Mouse (Mus musculus): Measurements from ENCODE around the gene Apc2. TPM values are rescaled to one million over a fixed set of nuclear protein-coding genes. Genes with fewer than 3 reads are reported as not detected.
"Not testable (repeated sequence)": the region's sequence is repeated elsewhere in the genome, so short reads cannot be mapped to it uniquely, and the experiment has no call there.

Apc2 gene
- 0.12 and 0.23 TPM in 2 replicates for polyA plus RNA-seq (2015; fragmentation: Nextera tagmentation; extraction: Ambion mirVana)

DNA sequence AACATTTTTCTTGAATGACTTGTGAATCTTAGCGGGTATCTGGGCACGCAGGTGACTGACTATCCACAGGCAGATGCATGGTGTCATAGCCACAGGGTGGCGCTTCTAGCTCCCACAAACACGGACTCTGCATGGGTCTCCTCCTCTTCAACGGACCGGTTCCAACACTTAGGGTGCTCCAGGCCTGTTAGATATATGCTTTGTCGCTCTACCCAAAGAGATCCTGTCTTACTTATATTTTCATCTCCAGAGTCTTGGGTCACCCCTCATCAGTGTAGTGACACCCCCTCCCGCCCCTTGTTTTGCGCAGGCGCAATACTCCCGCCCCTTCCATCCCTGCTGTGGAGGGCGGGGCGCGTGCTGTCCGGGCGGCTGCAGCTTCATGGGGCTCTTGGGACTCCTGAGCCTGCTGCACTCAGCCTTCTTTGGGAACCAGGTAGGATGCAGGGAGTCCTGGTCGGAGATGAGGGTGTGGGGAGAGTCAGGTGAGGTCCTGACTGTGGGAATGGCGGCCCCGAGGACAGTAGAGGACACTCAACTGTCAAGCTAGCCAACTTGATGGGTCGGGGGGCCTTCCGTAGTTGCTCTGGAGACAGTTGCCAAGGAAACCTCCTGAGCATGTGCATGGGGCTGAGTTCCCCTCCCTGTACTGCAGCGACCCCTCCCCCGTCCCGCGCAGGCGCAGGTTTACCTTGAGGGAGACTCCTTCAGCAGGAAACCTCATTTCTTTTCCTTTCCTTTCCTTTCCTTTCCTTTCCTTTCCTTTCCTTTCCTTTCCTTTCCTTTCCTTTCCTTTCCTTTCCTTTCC, at the start of gene Apc2:
Gene Apc2, plus strand, starts transcription at position 360 of the 808 bp plus-strand sequence.
- 9% methylated on average over 26 of the region's 26 CpGs for WGBS (ENCODE audit: insufficient replicate concordance)
- peaks cover 33% of the 10 kb centered on the region for H3K4me1 ChIP-seq (ENCODE audit: control insufficient read depth, low read depth, low read length)
- H3K4me2 ChIP-seq (ENCODE audit: low read depth, low read length) = peak within 1 kb of the TSS; percentile 49
- H3K27me3 ChIP-seq (ENCODE audit: control insufficient read depth, insufficient read depth, low read depth, low read length) = peaks cover 46% of the 10 kb centered on the region
- no peaks in the 10 kb centered on the region for H3K9me3 ChIP-seq (replicated peaks; ENCODE audit: control insufficient read depth, low read length)
- H3K36me3 ChIP-seq (ENCODE audit: control insufficient read depth, insufficient read depth) = peaks cover 11% of the 10 kb centered on the region
- peak within 1 kb of the TSS; percentile 37 for H3K4me3 ChIP-seq (ENCODE audit: low read depth, low read length)
- ATAC-seq (ENCODE audit: low read depth) = peak; percentile 19; the same call in 1 of the 2 replicates
- no peak within 1 kb of the TSS for H3K27ac ChIP-seq (ENCODE audit: low read length)
- H3K9ac ChIP-seq (ENCODE audit: low read depth, low read length) = 0 out of 2 replicates have a peak within 1 kb of the TSS, but pooled peaks have one; percentile 5

DNA sequence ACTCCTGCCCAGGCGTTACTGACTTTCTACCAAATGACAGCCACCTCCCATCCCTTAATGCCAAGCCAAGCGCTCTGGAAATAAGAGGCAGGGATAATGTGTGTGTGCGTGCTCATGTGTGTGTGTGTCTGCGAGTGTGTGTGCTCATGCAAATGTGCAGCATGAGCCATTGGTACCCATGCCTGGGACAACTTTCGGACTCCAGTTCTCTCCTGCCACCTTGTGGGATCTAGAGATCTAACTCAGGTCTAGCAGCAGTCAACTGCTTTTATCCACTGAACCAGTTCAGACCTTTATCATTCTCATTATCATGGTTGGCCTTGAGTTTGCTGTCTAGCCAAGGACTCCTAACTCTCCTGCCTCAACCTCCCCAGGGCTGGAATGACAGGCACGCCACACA, 47.9 kb upstream of the Apc2 start:
- Histone ChIP-seq H3K4me2 (ENCODE audit: low read depth, low read length) (no peak overlapping the region), H3K36me3 (ENCODE audit: control insufficient read depth, insufficient read depth) (peaks cover 6% of the 10 kb centered on the region; the same call in 1 of the 2 replicates), H3K4me1 (ENCODE audit: control insufficient read depth, low read depth, low read length) (peaks cover 33% of the 10 kb centered on the region), H3K27ac (ENCODE audit: low read length) (no peak overlapping the region), H3K9me3 (replicated peaks; ENCODE audit: control insufficient read depth, low read length) (no peaks in the 10 kb centered on the region), H3K4me3 (ENCODE audit: low read depth, low read length) (no peak overlapping the region), H3K27me3 (ENCODE audit: control insufficient read depth, insufficient read depth, low read depth, low read length) (no peaks in the 10 kb centered on the region), H3K9ac (ENCODE audit: low read depth, low read length) (no peak overlapping the region)
- 63% methylated on average over 6 of the region's 6 CpGs for WGBS (ENCODE audit: insufficient replicate concordance)
- ATAC-seq (ENCODE audit: low read depth) = no peak

DNA sequence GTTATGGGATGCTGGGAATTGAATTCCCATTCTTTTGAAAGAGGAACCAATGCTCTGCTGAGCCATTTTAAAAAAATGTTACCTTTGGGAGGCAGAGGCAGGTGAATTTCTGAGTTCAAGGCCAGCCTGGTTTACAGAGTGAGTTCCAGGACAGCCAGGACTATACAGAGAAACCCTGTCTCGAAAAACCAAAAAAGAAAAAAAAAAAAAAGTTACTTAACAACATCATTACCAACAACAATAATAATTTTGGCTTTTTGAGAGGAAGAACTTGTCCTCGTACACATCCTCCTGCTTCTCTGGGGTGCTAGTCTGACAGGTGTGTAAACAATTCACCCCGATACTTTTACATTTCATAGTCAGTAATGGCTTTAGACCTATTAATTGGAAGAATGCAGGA, 47.3 kb upstream of the Apc2 start:
- not testable (repeated sequence) for H3K27me3 ChIP-seq (ENCODE audit: control insufficient read depth, insufficient read depth, low read depth, low read length); ATAC-seq (ENCODE audit: low read depth); H3K9me3 ChIP-seq (replicated peaks; ENCODE audit: control insufficient read depth, low read length); H3K36me3 ChIP-seq (ENCODE audit: control insufficient read depth, insufficient read depth)
- peaks cover 33% of the 10 kb centered on the region for H3K4me1 ChIP-seq (ENCODE audit: control insufficient read depth, low read depth, low read length)
- H3K4me3 ChIP-seq (ENCODE audit: low read depth, low read length) = peak overlapping the region; percentile 88
- peak overlapping the region; percentile 94; the same call in 1 of the 2 replicates for H3K27ac ChIP-seq (ENCODE audit: low read length)
- H3K9ac ChIP-seq (ENCODE audit: low read depth, low read length) = peak overlapping the region; percentile 40; the same call in 1 of the 2 replicates
- 23% methylated on average over 3 of the region's 3 CpGs for WGBS (ENCODE audit: insufficient replicate concordance)
- peak overlapping the region; percentile 87 for H3K4me2 ChIP-seq (ENCODE audit: low read depth, low read length)

DNA sequence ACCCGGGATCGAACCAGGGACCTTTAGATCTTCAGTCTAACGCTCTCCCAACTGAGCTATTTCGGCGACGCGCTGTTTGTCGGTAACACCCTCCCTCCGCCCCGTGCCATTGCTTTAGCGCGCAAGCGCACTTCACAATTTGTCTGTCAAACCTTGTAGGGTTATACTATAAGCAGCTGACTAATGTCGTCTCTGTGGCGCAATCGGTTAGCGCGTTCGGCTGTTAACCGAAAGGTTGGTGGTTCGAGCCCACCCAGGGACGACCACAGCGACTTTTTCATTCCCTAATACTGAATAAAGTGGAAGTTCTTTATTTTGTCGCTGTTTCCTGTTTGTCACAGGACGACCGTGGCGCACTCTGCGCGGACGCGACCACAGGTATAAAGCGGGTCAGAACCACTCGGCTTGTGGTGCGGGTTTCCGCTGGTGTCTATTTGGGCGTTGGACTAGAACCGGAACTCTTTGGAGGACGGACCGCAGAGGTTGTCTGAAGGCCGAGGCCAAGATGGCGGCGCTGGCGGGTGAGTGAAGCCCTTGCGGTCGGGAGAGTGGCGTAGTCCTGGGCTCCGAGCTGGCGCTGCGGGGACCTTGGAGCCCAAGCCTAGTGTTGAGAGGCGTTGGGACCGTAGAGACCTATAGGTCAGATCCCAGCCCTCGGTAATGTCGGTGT, 46.7 kb upstream of the Apc2 start, which contains the start of gene Ndufs7:
Gene Ndufs7, plus strand, starts transcription at position 151 of the 670 bp plus-strand sequence.
- Histone ChIP-seq H3K4me3 (ENCODE audit: low read depth, low read length) (peak within 1 kb of the TSS; percentile 88), H3K4me1 (ENCODE audit: control insufficient read depth, low read depth, low read length) (peaks cover 33% of the 10 kb centered on the region), H3K27me3 (ENCODE audit: control insufficient read depth, insufficient read depth, low read depth, low read length) (no peaks in the 10 kb centered on the region), H3K27ac (ENCODE audit: low read length) (peak within 1 kb of the TSS; percentile 94), H3K9ac (ENCODE audit: low read depth, low read length) (peak within 1 kb of the TSS; percentile 91), H3K4me2 (ENCODE audit: low read depth, low read length) (peak within 1 kb of the TSS; percentile 87), H3K36me3 (ENCODE audit: control insufficient read depth, insufficient read depth) (peaks cover 4% of the 10 kb centered on the region; the same call in 1 of the 2 replicates), H3K9me3 (replicated peaks; ENCODE audit: control insufficient read depth, low read length) (no peaks in the 10 kb centered on the region)
- peak; percentile 86 for ATAC-seq (ENCODE audit: low read depth)
- WGBS (ENCODE audit: insufficient replicate concordance) = under 1% methylated on average over 53 of the region's 53 CpGs

DNA sequence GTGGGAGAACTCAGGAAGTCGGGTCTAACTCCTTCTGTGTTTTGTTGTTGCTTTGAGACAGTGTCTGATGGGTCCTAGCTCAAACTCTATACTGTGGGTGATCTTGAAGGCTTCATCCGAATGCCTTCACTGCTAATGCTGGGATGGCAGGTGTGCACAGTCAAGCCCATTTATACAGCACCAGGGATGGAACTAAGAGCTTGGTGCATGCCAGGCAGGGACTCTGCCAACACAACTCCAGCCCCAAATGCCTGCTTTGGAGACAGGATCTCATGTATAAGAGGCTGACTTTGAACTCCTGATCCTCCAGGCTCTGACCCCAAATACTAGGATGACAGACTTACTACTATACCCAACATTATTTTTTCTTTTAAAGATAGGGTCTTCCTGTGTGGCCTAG, 45.7 kb upstream of the Apc2 start:
- H3K9me3 ChIP-seq (replicated peaks; ENCODE audit: control insufficient read depth, low read length) = no peaks in the 10 kb centered on the region
- peak overlapping the region; percentile 91 for H3K9ac ChIP-seq (ENCODE audit: low read depth, low read length)
- peak overlapping the region; percentile 88 for H3K4me3 ChIP-seq (ENCODE audit: low read depth, low read length)
- 30% methylated on average over 2 of the region's 2 CpGs for WGBS (ENCODE audit: insufficient replicate concordance)
- peak overlapping the region; percentile 94 for H3K27ac ChIP-seq (ENCODE audit: low read length)
- H3K36me3 ChIP-seq (ENCODE audit: control insufficient read depth, insufficient read depth) = peaks cover 9% of the 10 kb centered on the region
- no peaks in the 10 kb centered on the region for H3K27me3 ChIP-seq (ENCODE audit: control insufficient read depth, insufficient read depth, low read depth, low read length)
- H3K4me1 ChIP-seq (ENCODE audit: control insufficient read depth, low read depth, low read length) = peaks cover 33% of the 10 kb centered on the region
- no peak for ATAC-seq (ENCODE audit: low read depth)
- H3K4me2 ChIP-seq (ENCODE audit: low read depth, low read length) = peak overlapping the region; percentile 87

DNA sequence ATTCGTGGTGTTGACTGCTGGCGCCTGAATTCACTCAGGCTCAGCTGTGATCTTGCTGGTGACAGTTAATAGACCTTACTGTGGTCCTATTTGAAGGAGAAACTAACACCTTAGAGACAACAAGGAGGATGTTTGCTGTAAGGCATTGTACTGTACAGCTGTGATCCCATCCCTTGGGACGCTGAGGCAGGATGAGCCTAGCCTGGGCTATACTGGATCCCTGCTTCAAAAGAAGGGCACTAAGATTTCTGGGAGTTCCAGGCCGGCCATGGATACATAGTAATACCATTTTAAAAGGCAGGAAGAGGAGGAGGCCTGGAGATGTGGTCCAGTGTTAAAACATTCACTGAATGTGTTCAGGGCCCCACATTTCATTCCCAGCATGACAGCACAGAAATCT, 45.2 kb upstream of the Apc2 start:
- Histone ChIP-seq H3K4me1 (ENCODE audit: control insufficient read depth, low read depth, low read length) (peaks cover 28% of the 10 kb centered on the region), H3K27ac (ENCODE audit: low read length) (0 out of 2 replicates have a peak overlapping the region, but pooled peaks have one; percentile 6), H3K9me3 (replicated peaks; ENCODE audit: control insufficient read depth, low read length) (no peaks in the 10 kb centered on the region), H3K4me2 (ENCODE audit: low read depth, low read length) (peak overlapping the region; percentile 87), H3K4me3 (ENCODE audit: low read depth, low read length) (peak overlapping the region; percentile 88), H3K27me3 (ENCODE audit: control insufficient read depth, insufficient read depth, low read depth, low read length) (no peaks in the 10 kb centered on the region), H3K9ac (ENCODE audit: low read depth, low read length) (peak overlapping the region; percentile 91; the same call in 1 of the 2 replicates), H3K36me3 (ENCODE audit: control insufficient read depth, insufficient read depth) (peaks cover 14% of the 10 kb centered on the region)
- 82% methylated on average over 4 of the region's 4 CpGs for WGBS (ENCODE audit: insufficient replicate concordance)
- no peak for ATAC-seq (ENCODE audit: low read depth)

DNA sequence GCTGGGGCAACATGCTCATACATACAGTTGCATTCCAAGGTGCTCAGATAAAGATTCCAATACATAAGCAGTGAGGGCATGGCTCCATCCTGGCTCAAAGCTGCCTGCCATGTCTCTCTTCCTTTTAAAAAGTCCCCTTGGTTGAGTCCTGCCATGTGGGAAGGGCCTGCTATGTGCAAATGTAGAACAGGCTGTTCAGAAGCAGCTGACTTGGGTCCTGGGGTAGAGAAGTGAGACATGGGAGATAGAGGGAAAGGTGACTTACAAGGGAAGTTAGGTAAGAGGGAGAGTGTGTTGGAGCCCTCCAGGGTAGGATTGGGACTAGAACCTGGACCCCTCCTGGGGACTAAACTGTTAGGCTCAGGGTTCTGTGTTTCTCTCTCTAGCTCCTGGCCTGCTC, 43.8 kb upstream of the Apc2 start:
- Histone ChIP-seq H3K9ac (ENCODE audit: low read depth, low read length) (no peak overlapping the region), H3K4me1 (ENCODE audit: control insufficient read depth, low read depth, low read length) (peaks cover 24% of the 10 kb centered on the region), H3K9me3 (replicated peaks; ENCODE audit: control insufficient read depth, low read length) (no peaks in the 10 kb centered on the region), H3K36me3 (ENCODE audit: control insufficient read depth, insufficient read depth) (peaks cover 19% of the 10 kb centered on the region), H3K4me3 (ENCODE audit: low read depth, low read length) (no peak overlapping the region), H3K27me3 (ENCODE audit: control insufficient read depth, insufficient read depth, low read depth, low read length) (no peaks in the 10 kb centered on the region), H3K27ac (ENCODE audit: low read length) (no peak overlapping the region), H3K4me2 (ENCODE audit: low read depth, low read length) (no peak overlapping the region)
- ATAC-seq (ENCODE audit: low read depth) = no peak

DNA sequence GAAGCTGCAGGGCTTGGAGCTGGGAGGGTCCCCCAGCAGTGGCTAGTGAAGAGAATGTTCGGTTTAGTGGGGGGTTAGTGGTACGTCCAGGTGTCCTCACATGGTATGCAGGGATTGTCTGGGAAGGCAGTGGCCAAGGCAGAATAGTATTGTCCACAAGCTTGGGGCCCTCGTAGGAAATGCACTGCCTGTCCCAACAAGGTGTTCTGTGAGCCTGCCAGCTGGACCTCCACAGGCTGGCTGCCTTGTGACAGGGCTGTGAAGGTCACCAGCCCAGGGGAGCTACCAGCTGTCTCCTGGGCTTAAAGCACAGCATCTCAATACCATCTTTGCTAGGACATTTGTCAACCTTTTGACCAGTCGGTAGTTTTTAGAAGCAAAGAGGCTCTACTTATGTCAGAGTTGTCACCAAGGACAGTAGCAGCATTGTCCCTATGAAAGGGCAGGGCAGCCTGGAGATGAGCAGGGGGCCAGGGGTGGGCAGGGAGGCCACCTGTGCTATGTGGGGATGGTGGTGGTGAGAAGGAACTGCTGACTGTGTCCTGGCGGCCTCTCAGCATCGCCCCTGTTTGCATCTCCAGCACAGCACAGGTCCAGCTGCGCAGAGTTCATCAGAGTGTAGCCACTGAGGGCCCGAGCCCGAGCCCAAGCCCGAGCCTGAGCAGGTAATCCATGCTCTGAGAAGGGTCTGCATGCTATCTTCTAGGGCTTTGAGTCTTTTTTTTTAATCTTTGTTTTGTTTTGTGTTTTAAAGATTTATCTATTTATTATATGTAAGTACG, 43.1 kb upstream of the Apc2 start:
- WGBS (ENCODE audit: insufficient replicate concordance) = 78% methylated on average over 11 of the region's 11 CpGs
- peaks cover 22% of the 10 kb centered on the region for H3K4me1 ChIP-seq (ENCODE audit: control insufficient read depth, low read depth, low read length)

More for the DNA sequence above, 43.1 kb upstream of the Apc2 start:
- Histone ChIP-seq H3K9me3 (replicated peaks; ENCODE audit: control insufficient read depth, low read length) (no peaks in the 10 kb centered on the region), H3K27me3 (ENCODE audit: control insufficient read depth, insufficient read depth, low read depth, low read length) (no peaks in the 10 kb centered on the region), H3K36me3 (ENCODE audit: control insufficient read depth, insufficient read depth) (peaks cover 21% of the 10 kb centered on the region), H3K27ac (ENCODE audit: low read length) (no peak overlapping the region), H3K4me2 (ENCODE audit: low read depth, low read length) (no peak overlapping the region), H3K4me3 (ENCODE audit: low read depth, low read length) (no peak overlapping the region), H3K9ac (ENCODE audit: low read depth, low read length) (no peak overlapping the region; the same call in 1 of the 2 replicates)
- no peak for ATAC-seq (ENCODE audit: low read depth)
